Mouse (Mus musculus) heart, embryonic 15.5 days (tissue): ENCODE data around the gene Snai3. TPM values are rescaled to one million over a fixed set of nuclear protein-coding genes. Genes with fewer than 3 reads are reported as not detected.

Experiments
- ATAC-seq: fragments of 200-750 bp; cut with Nextera tagmentation; replicated peaks from 2 replicates; pipeline ENCODE4 v1.8.0; 2017; ENCODE audit warnings: low read depth, moderate TSS enrichment; ENCODE audit not compliant: insufficient number of reproducible peaks, insufficient read depth, low FRiP score
- H3K27ac ChIP-seq: fragments of 300-500 bp; sonication (generic); 2 replicates; pipeline ENCODE4 v1.5.1; 2015; ENCODE audit warnings: mild to moderate bottlenecking, inconsistent platforms
- H3K27me3 ChIP-seq: fragments of 300-500 bp; sonication (generic); 2 replicates; pipeline ENCODE4 v1.6.1; 2015; ENCODE audit warnings: inconsistent platforms
- H3K36me3 ChIP-seq: fragments of 300-500 bp; sonication (generic); 2 replicates; pipeline ENCODE4 v1.6.1; 2015; ENCODE audit warnings: mild to moderate bottlenecking, inconsistent platforms
- H3K4me1 ChIP-seq: fragments of 300-500 bp; sonication (generic); replicated peaks from 2 replicates; pipeline ENCODE4 v1.6.1; 2015; ENCODE audit warnings: inconsistent platforms
- H3K4me2 ChIP-seq: fragments of 300-500 bp; sonication (generic); 2 replicates; pipeline ENCODE4 v1.6.1; 2015; ENCODE audit warnings: inconsistent platforms, mild to moderate bottlenecking, moderate library complexity
- H3K4me3 ChIP-seq: fragments of 300-500 bp; sonication (generic); 2 replicates; pipeline ENCODE4 v1.5.1; 2015; ENCODE audit warnings: mild to moderate bottlenecking, inconsistent platforms
- H3K9ac ChIP-seq: fragments of 300-500 bp; sonication (generic); 2 replicates; pipeline ENCODE4 v1.6.1; 2015; ENCODE audit warnings: mild to moderate bottlenecking, inconsistent platforms
- H3K9me3 ChIP-seq: fragments of 300-500 bp; sonication (generic); replicated peaks from 2 replicates; pipeline ENCODE4 v1.6.1; 2016; ENCODE audit warnings: inconsistent platforms
- WGBS: fragments of 180-500 bp; shearing (Covaris S2); methylation state at CpG from one replicate; pipeline ENCODE4 v1.1.7; 2015; ENCODE audit warnings: mixed read lengths; 5-methylcytosine and 5-hydroxymethylcytosine counted together
- polyA plus RNA-seq: library from polyadenylated mRNA; unstranded; fragments of >200 nt; fragmentation: Nextera tagmentation; extraction: Ambion mirVana; gene quantifications from 2 replicates; pipeline ENCODE4 v1.2.1, GENCODE M21; 2015

Snai3 gene
- polyA plus RNA-seq, 1 experiment from 2014 or later = 2.0 TPM

- Histone ChIP-seq H3K36me3 (0 out of 2 replicates have a peak, but pooled peaks cover 3% of the 10 kb centered on the region), H3K27me3 (no peaks in the 10 kb centered on the region), H3K4me3 (no peak overlapping the region), H3K9ac (no peak overlapping the region), H3K9me3 (no peaks in the 10 kb centered on the region), H3K4me2 (no peak overlapping the region), H3K4me1 (peaks cover 29% of the 10 kb centered on the region), H3K27ac (no peak overlapping the region)
- ATAC-seq = no peak
- 91% methylated on average over 7 of the region's 7 CpGs for WGBS
These were observed 32.9 kb downstream of the Snai3 start for GRCm38 (mm10) chr8:122427607-122428006.

GRCm38 (mm10) chr8:122426145-122426544 lies 34.4 kb downstream of the Snai3 start:
- ATAC-seq = no peak

GRCm38 (mm10) chr8:122423659-122424058 lies 36.9 kb downstream of the Snai3 start:
- ATAC-seq = peak; percentile 34; the same call in 1 of the 2 replicates
- H3K9me3 ChIP-seq = no peaks in the 10 kb centered on the region
- no peaks in the 10 kb centered on the region for H3K27me3 ChIP-seq
- H3K9ac ChIP-seq = peak overlapping the region; percentile 1; the same call in 1 of the 2 replicates
- H3K4me3 ChIP-seq = no peak overlapping the region
- 29% methylated on average over 5 of the region's 5 CpGs for WGBS
- 0 out of 2 replicates have a peak, but pooled peaks cover 3% of the 10 kb centered on the region for H3K36me3 ChIP-seq
- peak overlapping the region; percentile 1; the same call in 1 of the 2 replicates for H3K27ac ChIP-seq
- H3K4me2 ChIP-seq = no peak overlapping the region
- peaks cover 23% of the 10 kb centered on the region for H3K4me1 ChIP-seq

More at GRCm38 (mm10) chr8:122426145-122426544, 34.4 kb downstream of the Snai3 start:
- Histone ChIP-seq H3K27me3 (no peaks in the 10 kb centered on the region), H3K36me3 (0 out of 2 replicates have a peak, but pooled peaks cover 3% of the 10 kb centered on the region), H3K9me3 (no peaks in the 10 kb centered on the region), H3K4me3 (no peak overlapping the region), H3K27ac (no peak overlapping the region), H3K4me2 (no peak overlapping the region), H3K9ac (no peak overlapping the region), H3K4me1 (peaks cover 15% of the 10 kb centered on the region)
- 60% methylated on average over 9 of the region's 9 CpGs for WGBS

- ATAC-seq = no peak
- 83% methylated on average over 24 of the region's 24 CpGs for WGBS
- H3K4me3 ChIP-seq = no peak overlapping the region
- H3K27ac ChIP-seq = no peak overlapping the region
- H3K4me1 ChIP-seq = peaks cover 23% of the 10 kb centered on the region
- H3K4me2 ChIP-seq = no peak overlapping the region
- H3K27me3 ChIP-seq = no peaks in the 10 kb centered on the region
- H3K9me3 ChIP-seq = no peaks in the 10 kb centered on the region
- H3K9ac ChIP-seq = no peak overlapping the region
- peaks cover 5% of the 10 kb centered on the region for H3K36me3 ChIP-seq
These were observed 37.3 kb downstream of the Snai3 start for GRCm38 (mm10) chr8:122423217-122423616.

DNA sequence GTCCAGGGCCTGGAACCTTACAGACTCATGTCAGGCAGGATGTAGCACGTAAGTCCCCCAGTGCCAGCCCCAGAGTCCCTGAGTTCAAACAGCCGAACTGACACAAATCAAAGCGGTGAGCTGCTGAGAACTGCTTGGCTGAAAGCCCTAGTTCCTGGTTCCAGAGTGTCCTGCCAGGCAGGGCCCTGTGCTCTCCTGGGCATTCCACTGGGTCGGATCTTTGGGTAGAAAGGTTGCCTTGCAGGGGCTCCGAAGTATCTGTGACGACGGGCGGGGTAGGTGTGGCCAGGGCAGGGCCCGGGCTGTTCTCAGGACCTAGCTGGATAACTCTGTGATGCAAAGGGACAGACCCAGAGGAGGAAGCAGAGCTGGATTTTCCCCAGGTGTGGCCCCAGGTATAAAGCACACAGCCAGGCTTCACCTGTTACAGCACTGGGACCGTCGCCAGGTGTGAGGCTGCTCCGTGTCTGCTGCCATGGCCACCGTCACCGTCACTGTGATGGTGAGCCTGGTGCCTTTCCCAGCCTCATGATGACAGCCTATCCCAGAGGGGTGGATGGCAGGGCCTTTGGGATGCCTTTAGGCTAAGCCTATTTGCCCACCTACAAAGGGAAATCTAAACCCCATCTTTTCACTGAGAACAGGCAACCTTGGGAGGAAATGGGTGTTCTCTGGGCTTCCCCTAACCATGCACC lies 39.0 kb downstream of the Snai3 start, which contains the start of gene Il17c:
Gene Il17c (plus strand): TSS at position 645 of the 695 bp plus-strand sequence.
- peaks cover 21% of the 10 kb centered on the region for H3K36me3 ChIP-seq

DNA sequence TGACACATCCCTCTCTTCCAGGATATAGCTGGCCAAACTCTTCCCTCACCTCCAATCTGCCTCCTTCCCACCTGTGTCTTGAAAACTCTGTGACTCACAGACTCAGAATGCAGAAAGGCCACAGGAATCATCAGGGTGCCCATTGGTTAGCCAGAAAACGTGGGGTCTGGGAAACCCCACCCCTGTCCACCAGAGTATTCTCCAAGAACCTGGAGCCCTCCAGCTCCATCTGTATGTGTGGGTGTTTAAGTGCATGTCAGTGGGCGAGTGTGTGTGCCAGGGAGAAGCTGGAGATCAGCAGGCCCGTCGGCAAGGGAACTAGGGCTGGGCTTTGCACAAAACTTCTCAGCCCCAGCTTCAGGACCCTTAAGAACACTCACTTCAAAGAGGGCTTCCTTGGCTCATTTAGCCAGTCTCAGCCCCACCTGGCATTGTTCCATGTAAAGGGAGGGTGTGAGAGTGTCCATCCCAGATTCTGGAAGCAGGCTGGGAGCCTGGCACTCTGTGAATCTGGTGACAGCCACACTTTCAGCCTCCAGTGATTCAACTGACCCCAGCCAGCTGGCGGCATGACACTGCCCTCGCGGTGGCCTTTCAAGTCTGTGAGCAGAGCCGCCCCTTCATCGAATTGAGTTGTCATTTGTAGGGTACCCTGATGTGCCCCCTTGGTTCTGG lies 40.5 kb downstream of the Snai3 start:
- H3K27ac ChIP-seq = no peak overlapping the region
- peaks cover 23% of the 10 kb centered on the region for H3K4me1 ChIP-seq
- WGBS = 49% methylated on average over 9 of the region's 9 CpGs
- H3K9me3 ChIP-seq = no peaks in the 10 kb centered on the region
- H3K27me3 ChIP-seq = no peaks in the 10 kb centered on the region
- no peak for ATAC-seq
- H3K4me2 ChIP-seq = no peak overlapping the region
- H3K9ac ChIP-seq = no peak overlapping the region
- no peak overlapping the region for H3K4me3 ChIP-seq
- H3K36me3 ChIP-seq = peaks cover 34% of the 10 kb centered on the region

More for the DNA sequence above, 39.0 kb downstream of the Snai3 start, which contains the start of gene Il17c:
- H3K4me3 ChIP-seq = no peak within 1 kb of the TSS
- no peak within 1 kb of the TSS for H3K9ac ChIP-seq
- H3K4me2 ChIP-seq = no peak within 1 kb of the TSS
- H3K4me1 ChIP-seq = peaks cover 23% of the 10 kb centered on the region
- ATAC-seq = no peak
- H3K27ac ChIP-seq = no peak within 1 kb of the TSS
- whole genome bisulfite sequencing = 75% methylated on average over 14 of the region's 14 CpGs
- H3K9me3 ChIP-seq = no peaks in the 10 kb centered on the region
- no peaks in the 10 kb centered on the region for H3K27me3 ChIP-seq

GRCm38 (mm10) chr8:122415554-122415953 lies 45.0 kb downstream of the Snai3 start:
- peaks cover 72% of the 10 kb centered on the region for H3K36me3 ChIP-seq
- no peak for ATAC-seq
- no peak overlapping the region for H3K27ac ChIP-seq

DNA sequence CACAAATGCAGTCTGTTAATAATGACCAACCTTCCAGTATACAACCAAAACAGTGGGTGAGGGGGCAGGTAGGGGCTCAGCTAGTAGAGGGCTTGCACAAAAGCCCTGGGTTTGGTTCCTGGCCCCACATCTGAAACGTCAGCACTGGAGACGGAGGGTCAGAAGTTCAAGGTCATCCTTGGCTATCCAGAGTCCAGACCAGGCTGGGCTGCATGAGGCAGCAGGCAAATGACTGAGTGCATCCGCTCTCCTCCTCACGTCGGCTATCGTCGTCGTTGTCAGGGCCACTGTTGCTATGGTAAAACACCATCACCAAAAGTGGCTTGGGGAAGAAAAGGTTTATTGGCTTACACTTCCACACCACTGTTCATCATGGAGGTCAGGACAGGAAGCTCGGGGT lies 46.2 kb downstream of the Snai3 start:
- Histone ChIP-seq H3K27me3 (no peaks in the 10 kb centered on the region), H3K4me1 (no peaks in the 10 kb centered on the region), H3K4me2 (no peak overlapping the region), H3K36me3 (peaks cover 85% of the 10 kb centered on the region), H3K9ac (no peak overlapping the region), H3K27ac (no peak overlapping the region), H3K4me3 (no peak overlapping the region), H3K9me3 (no peaks in the 10 kb centered on the region)
- WGBS = 80% methylated on average over 9 of the region's 9 CpGs
- no peak for ATAC-seq

More at GRCm38 (mm10) chr8:122415554-122415953, 45.0 kb downstream of the Snai3 start:
- Histone ChIP-seq H3K4me3 (no peak overlapping the region), H3K9me3 (no peaks in the 10 kb centered on the region), H3K4me1 (peaks cover 9% of the 10 kb centered on the region; the same call in 1 of the 2 replicates), H3K4me2 (no peak overlapping the region), H3K9ac (no peak overlapping the region), H3K27me3 (no peaks in the 10 kb centered on the region)
- WGBS = 75% methylated on average over 6 of the region's 6 CpGs

- no peaks in the 10 kb centered on the region for H3K4me1 ChIP-seq
- H3K4me3 ChIP-seq = no peak overlapping the region
- H3K27me3 ChIP-seq = no peaks in the 10 kb centered on the region
- H3K9ac ChIP-seq = no peak overlapping the region
- no peak overlapping the region for H3K4me2 ChIP-seq
- no peak overlapping the region for H3K27ac ChIP-seq
- H3K9me3 ChIP-seq = no peaks in the 10 kb centered on the region
- peaks cover 91% of the 10 kb centered on the region for H3K36me3 ChIP-seq
- ATAC-seq = no peak
- 90% methylated on average over 7 of the region's 7 CpGs for WGBS
These were observed 52.9 kb downstream of the Snai3 start for GRCm38 (mm10) chr8:122407678-122408077.

DNA sequence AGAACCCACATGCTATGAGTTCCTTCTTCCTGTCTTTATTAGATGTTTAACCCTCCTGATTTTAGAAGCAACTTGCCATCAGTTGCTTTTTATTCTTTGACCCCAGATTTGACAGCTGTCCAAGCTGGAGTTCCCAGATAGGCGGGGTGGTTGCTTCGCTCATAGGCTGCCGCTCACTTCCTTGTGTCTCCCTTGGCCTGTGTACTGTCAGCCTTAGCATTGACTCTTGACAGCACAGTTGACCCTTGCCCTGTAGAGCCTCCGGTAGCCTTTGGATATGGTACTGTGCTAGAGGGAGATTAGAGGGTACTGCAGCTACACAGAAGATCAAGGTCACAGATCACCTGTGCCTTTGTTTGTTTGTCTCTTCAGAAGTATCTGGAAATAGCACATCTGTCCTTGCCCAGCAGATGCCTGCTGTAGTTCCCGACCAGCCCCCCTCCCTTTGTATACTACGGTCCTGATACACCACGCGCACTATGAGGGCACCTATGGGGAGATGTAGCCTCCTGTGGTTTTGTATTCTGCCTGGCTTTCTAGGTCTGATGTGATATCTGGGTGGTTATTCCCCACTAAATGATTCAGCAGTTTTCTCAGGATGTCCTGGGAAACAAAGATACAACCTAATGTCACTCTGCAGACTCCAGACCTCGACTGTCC lies 55.3 kb downstream of the Snai3 start:
- Histone ChIP-seq H3K9me3 (no peaks in the 10 kb centered on the region), H3K27ac (no peak overlapping the region), H3K27me3 (no peaks in the 10 kb centered on the region), H3K4me1 (no peaks in the 10 kb centered on the region), H3K9ac (no peak overlapping the region), H3K36me3 (peaks cover 90% of the 10 kb centered on the region), H3K4me3 (no peak overlapping the region), H3K4me2 (no peak overlapping the region)
- no peak for ATAC-seq
- 64% methylated on average over 9 of the region's 9 CpGs for WGBS
